Mouse (Mus musculus) testis, adult 2 months (tissue): Measurements from ENCODE around the gene Hes7.

Experiments
- CTCF ChIP-seq: fragments of 200-500 bp; IDR thresholded peaks from 2 replicates; pipeline ENCODE4 v1.5.1; 2012; ENCODE audit warnings: low read depth, mild to moderate bottlenecking, inconsistent platforms, low read length, moderate library complexity; ENCODE audit not compliant: control insufficient read depth, insufficient read depth, insufficient replicate concordance
- POLR2A ChIP-seq: fragments of 200-500 bp; IDR thresholded peaks from 2 replicates; pipeline ENCODE4 v1.6.1; 2012; ENCODE audit warnings: low read depth, mild to moderate bottlenecking, inconsistent platforms, low read length, moderate library complexity; ENCODE audit not compliant: control insufficient read depth

- TF ChIP-seq CTCF (no peak), POLR2A (no peak)
Observed at GRCm38 (mm10) chr11:69087597-69087996, 32.6 kb upstream of the Hes7 start.
